Comparison of ENCODE assay signal across 20 mouse cellular contexts in genomic region chr6:113036463-113037175, GRCm38 (mm10). TPM values are rescaled to one million over a fixed set of nuclear protein-coding genes. Genes with fewer than 3 reads are reported as not detected.
DNase-seq lines count a peak whose midpoint lies in the region; ATAC-seq and TF ChIP-seq lines count a peak whose summit lies in the region.
"Had no signal": no experiment of that assay in that cellular context is flagged by ENCODE, and none has a peak within 500 bp of the region (broad histone marks: within the 10 kb centered on the region; RNA-seq: fewer than 3 reads in every experiment).

No protein-coding gene starts in this region.

- TF ChIP-seq CTCF in intestine, postnatal 0 days (IDR thresholded peaks at IDR 0.05; ENCODE audit: low read depth): peak; percentile 66
- peak; percentile 44 for TF ChIP-seq CTCF in liver, postnatal 0 days (IDR thresholded peaks at IDR 0.05; ENCODE audit: low read depth)
- peak in 2 of 3 experiments; percentile 10 to 38; a peak in 3 of 6 replicates for TF ChIP-seq CTCF in MEL (IDR thresholded peaks at IDR 0.05 in 2 of 3, conservative IDR thresholded peaks at IDR 0.05 in 1 of 3; ENCODE audit: control insufficient read depth in 1 of 3, insufficient read depth in 1 of 3, low read depth in 2 of 3, low read length in 3 of 3, poor library complexity in 1 of 3, severe bottlenecking in 1 of 3)

- H3K27me3 ChIP-seq in intestine, postnatal 0 days (replicated peaks; ENCODE audit: control insufficient read depth, insufficient read depth, low read length): no peaks in the 10 kb centered on the region
- no peaks in the 10 kb centered on the region for H3K27me3 ChIP-seq in intestine, embryonic 16.5 days (replicated peaks; ENCODE audit: control insufficient read depth, insufficient read depth, low read length)
- H3K27me3 ChIP-seq in liver, postnatal 0 days (ENCODE audit: insufficient read depth, low read length): no peaks in the 10 kb centered on the region
- H3K27me3 ChIP-seq in MEL (ENCODE audit: control insufficient read depth in 1 of 2, insufficient read depth in 2 of 2, low read length in 2 of 2): no peaks in the 10 kb centered on the region
- H3K27me3 ChIP-seq in embryonic facial prominence, embryonic 15.5 days: no peaks in the 10 kb centered on the region
- H3K27me3 ChIP-seq: forebrain, embryonic 12.5 days; intestine, embryonic 15.5 days; limb, embryonic 13.5 days; neural tube, embryonic 12.5 days had no signal

- ATAC-seq in intestine, postnatal 0 days: no peak
- ATAC-seq in intestine, embryonic 16.5 days: no peak
- ATAC-seq in liver, postnatal 0 days: no peak
- no peak for ATAC-seq in embryonic facial prominence, embryonic 15.5 days (ENCODE audit: insufficient number of reproducible peaks, low FRiP score, low TSS enrichment, low read depth)
- ATAC-seq: intestine, embryonic 15.5 days had no signal

- no peak overlapping the region for H3K9ac ChIP-seq in intestine, postnatal 0 days (ENCODE audit: low read depth, low read length)
- H3K9ac ChIP-seq in intestine, embryonic 16.5 days (ENCODE audit: low read depth, low read length): no peak overlapping the region
- H3K9ac ChIP-seq in liver, postnatal 0 days (replicated peaks): no peak overlapping the region
- H3K9ac ChIP-seq in MEL (ENCODE audit: control insufficient read depth, low read depth, low read length, poor library complexity, severe bottlenecking): no peak overlapping the region
- no peak overlapping the region for H3K9ac ChIP-seq in embryonic facial prominence, embryonic 15.5 days
- H3K9ac ChIP-seq: forebrain, embryonic 12.5 days; hindbrain, embryonic 14.5 days; intestine, embryonic 15.5 days; limb, embryonic 13.5 days; neural tube, embryonic 12.5 days had no signal

- no peaks in the 10 kb centered on the region for H3K4me1 ChIP-seq in intestine, postnatal 0 days (replicated peaks; ENCODE audit: control insufficient read depth, insufficient read depth, low read length)
- 0 out of 2 replicates have a peak, but pooled peaks cover 3% of the 10 kb centered on the region for H3K4me1 ChIP-seq in intestine, embryonic 16.5 days (ENCODE audit: control insufficient read depth, insufficient read depth, low read length)
- 0 out of 2 replicates have a peak, but pooled peaks cover 2% of the 10 kb centered on the region for H3K4me1 ChIP-seq in liver, postnatal 0 days (ENCODE audit: insufficient read depth)
- H3K4me1 ChIP-seq in MEL (ENCODE audit: control insufficient read depth in 1 of 2, insufficient read depth in 2 of 2, low read length in 2 of 2): peaks cover 9 to 17% of the 10 kb centered on the region in 2 experiments
- H3K4me1 ChIP-seq in embryonic facial prominence, embryonic 15.5 days: peaks cover 18% of the 10 kb centered on the region

- no peaks in the 10 kb centered on the region for H3K79me2 ChIP-seq in MEL (ENCODE audit: control insufficient read depth, insufficient read depth, low read length, poor library complexity)

- TF ChIP-seq EP300 in liver, postnatal 0 days (IDR thresholded peaks at IDR 0.05; ENCODE audit: low read depth): no peak
- no peak for TF ChIP-seq EP300 in MEL (IDR thresholded peaks at IDR 0.05; ENCODE audit: low read depth in 1 of 2, low read length in 2 of 2)

- no peak overlapping the region for H3K4me2 ChIP-seq in intestine, postnatal 0 days (replicated peaks; ENCODE audit: low read depth)
- no peak overlapping the region for H3K4me2 ChIP-seq in intestine, embryonic 16.5 days (ENCODE audit: low read depth, low read length)
- no peak overlapping the region for H3K4me2 ChIP-seq in liver, postnatal 0 days (ENCODE audit: low read depth, low read length)
- H3K4me2 ChIP-seq in embryonic facial prominence, embryonic 15.5 days (replicated peaks): no peak overlapping the region
- H3K4me2 ChIP-seq: forebrain, embryonic 12.5 days; hindbrain, embryonic 14.5 days; intestine, embryonic 15.5 days; limb, embryonic 13.5 days; neural tube, embryonic 12.5 days had no signal

- H3K4me3 ChIP-seq in intestine, postnatal 0 days (ENCODE audit: low read depth, low read length): no peak overlapping the region
- no peak overlapping the region for H3K4me3 ChIP-seq in intestine, embryonic 16.5 days (ENCODE audit: low read length)
- no peak overlapping the region for H3K4me3 ChIP-seq in liver, postnatal 0 days (ENCODE audit: low read depth, low read length)
- no peak overlapping the region for H3K4me3 ChIP-seq in MEL (ENCODE audit: control insufficient read depth in 1 of 2, insufficient read depth in 1 of 2, low read depth in 2 of 2, low read length in 2 of 2)
- H3K4me3 ChIP-seq in embryonic facial prominence, embryonic 15.5 days (replicated peaks): no peak overlapping the region
- H3K4me3 ChIP-seq: forebrain, embryonic 12.5 days; intestine, embryonic 15.5 days; limb, embryonic 13.5 days; neural tube, embryonic 12.5 days had no signal

- no peak for DNase-seq in liver, postnatal 0 days
- DNase-seq in liver (no peak), MEL (ENCODE audit: low read depth, low spot score) (no peak)
- DNase-seq in gastrocnemius, adult 8-10 months (ENCODE audit: low spot score in 2 of 2): no peak
- DNase-seq: adrenal gland, postnatal 25 days; B cell, adult 2 months; cerebellum, adult 18-20 months; cerebellum, postnatal 25 days; embryo, embryonic 11 days; gastrocnemius, postnatal 25 days; lung, adult 2 months; lung, postnatal 4 days had no signal

- WGBS in intestine, postnatal 0 days: 58% methylated on average over 4 of the region's 4 CpGs
- 62% methylated on average over 4 of the region's 4 CpGs for WGBS in intestine, embryonic 16.5 days
- WGBS in liver, postnatal 0 days (ENCODE audit: insufficient replicate concordance): 66% methylated on average over 4 of the region's 4 CpGs
- WGBS in embryonic facial prominence, embryonic 15.5 days: 60% methylated on average over 4 of the region's 4 CpGs

- TF ChIP-seq POLR2A in MEL (IDR thresholded peaks at IDR 0.05; ENCODE audit: control insufficient read depth in 1 of 2, insufficient read depth in 1 of 2, low read depth in 1 of 2, low read length in 2 of 2, poor library complexity in 1 of 2): no peak

- TF ChIP-seq RAD21 in MEL (IDR thresholded peaks at IDR 0.05; ENCODE audit: low read depth, low read length): no peak; the same call in 1 of the 2 replicates

- no peak overlapping the region for H3K27ac ChIP-seq in intestine, postnatal 0 days (ENCODE audit: low read depth, low read length)
- no peak overlapping the region for H3K27ac ChIP-seq in intestine, embryonic 16.5 days (ENCODE audit: low read length)
- H3K27ac ChIP-seq in liver, postnatal 0 days (ENCODE audit: low read depth): peak overlapping the region; percentile 93; the same call in 1 of the 2 replicates
- H3K27ac ChIP-seq in MEL (ENCODE audit: control insufficient read depth, low read depth, low read length): no peak overlapping the region
- H3K27ac ChIP-seq in embryonic facial prominence, embryonic 15.5 days (replicated peaks): peak overlapping the region; percentile 79
- H3K27ac ChIP-seq: forebrain, embryonic 12.5 days; hindbrain, embryonic 14.5 days; limb, embryonic 13.5 days; neural tube, embryonic 12.5 days had no signal

- no peaks in the 10 kb centered on the region for H3K9me3 ChIP-seq in intestine, postnatal 0 days (ENCODE audit: control insufficient read depth)
- no peaks in the 10 kb centered on the region for H3K9me3 ChIP-seq in intestine, embryonic 16.5 days (ENCODE audit: control insufficient read depth, low read length)
- H3K9me3 ChIP-seq in liver, postnatal 0 days (ENCODE audit: low read length): no peaks in the 10 kb centered on the region
- H3K9me3 ChIP-seq in MEL (replicated peaks; ENCODE audit: insufficient read depth, low read length): no peaks in the 10 kb centered on the region
- no peaks in the 10 kb centered on the region for H3K9me3 ChIP-seq in embryonic facial prominence, embryonic 15.5 days (replicated peaks)
- H3K9me3 ChIP-seq: forebrain, embryonic 12.5 days; intestine, embryonic 15.5 days; limb, embryonic 13.5 days; neural tube, embryonic 12.5 days had no signal

- no peaks in the 10 kb centered on the region for H3K36me3 ChIP-seq in intestine, postnatal 0 days (ENCODE audit: control insufficient read depth, insufficient read depth)
- no peaks in the 10 kb centered on the region for H3K36me3 ChIP-seq in intestine, embryonic 16.5 days (ENCODE audit: control insufficient read depth, insufficient read depth, low read length)
- no peaks in the 10 kb centered on the region for H3K36me3 ChIP-seq in liver, postnatal 0 days (replicated peaks; ENCODE audit: insufficient read depth, low read length)
- peaks cover 0 to 22% of the 10 kb centered on the region in 2 experiments; a peak in 2 of 4 replicates for H3K36me3 ChIP-seq in MEL (ENCODE audit: control insufficient read depth in 1 of 2, insufficient read depth in 2 of 2, low read length in 2 of 2)
- no peaks in the 10 kb centered on the region for H3K36me3 ChIP-seq in embryonic facial prominence, embryonic 15.5 days
- H3K36me3 ChIP-seq: forebrain, embryonic 12.5 days; intestine, embryonic 15.5 days; limb, embryonic 13.5 days; neural tube, embryonic 12.5 days had no signal

TF ChIP-seq in MEL, 35 proteins besides CTCF, POLR2A, EP300 and RAD21:
- TF ChIP-seq ZKSCAN1 (IDR thresholded peaks at IDR 0.05; ENCODE audit: low read depth, low read length) (no peak), HCFC1 (IDR thresholded peaks at IDR 0.05; ENCODE audit: low read depth, low read length) (no peak), SMC3 (IDR thresholded peaks at IDR 0.05; ENCODE audit: low read depth, low read length) (peak; percentile 28)

RNA-seq across cellular contexts. Expression of gene Thumpd3, which starts 9.4 kb away (rescaled TPM):
- 36.0 and 36.6 TPM in 2 replicates for polyA plus RNA-seq in intestine, postnatal 0 days (2015; fragmentation: Nextera tagmentation; extraction: Ambion mirVana)
- 57.7 and 63.0 TPM in 2 replicates for polyA plus RNA-seq in intestine, embryonic 16.5 days (2015; fragmentation: Nextera tagmentation; extraction: Ambion mirVana)
- 23.8 and 25.1 TPM in 2 replicates for polyA plus RNA-seq in liver, postnatal 0 days (2015; fragmentation: Nextera tagmentation; extraction: Ambion mirVana)
- total RNA-seq in MEL (2012; rRNA removed): 89.1 and 95.7 TPM in 2 replicates
- polyA plus RNA-seq in MEL (2012; ENCODE audit: insufficient read depth in 1 of 2, insufficient read length in 2 of 2, low read depth in 1 of 2, low replicate concordance in 2 of 2, missing spikeins in 1 of 2): 100 to 1,000 TPM in 1 of 2 experiments, 10 to 100 TPM in 1; 74.8 to 158 TPM
- polyA plus RNA-seq in embryonic facial prominence, embryonic 15.5 days (2015; fragmentation: Nextera tagmentation; extraction: Ambion mirVana): 42.9 and 48.3 TPM in 2 replicates
- total RNA-seq in gastrocnemius, adult 8-10 months (2022): 10 to 100 TPM; 13.5 to 21.3 (median 16.4) TPM

RNA-seq across cellular contexts. Expression of gene Setd5, which starts 40.5 kb away (rescaled TPM):
- polyA plus RNA-seq in intestine, postnatal 0 days (2015; fragmentation: Nextera tagmentation; extraction: Ambion mirVana): 32.2 and 32.9 TPM in 2 replicates
- 58.5 and 61.2 TPM in 2 replicates for polyA plus RNA-seq in intestine, embryonic 16.5 days (2015; fragmentation: Nextera tagmentation; extraction: Ambion mirVana)
- polyA plus RNA-seq in liver, postnatal 0 days (2015; fragmentation: Nextera tagmentation; extraction: Ambion mirVana): 17.3 and 19.7 TPM in 2 replicates
- total RNA-seq in MEL (2012; rRNA removed): 43.5 and 50.4 TPM in 2 replicates
- polyA plus RNA-seq in MEL (2012; ENCODE audit: insufficient read depth in 1 of 2, insufficient read length in 2 of 2, low read depth in 1 of 2, low replicate concordance in 2 of 2, missing spikeins in 1 of 2): 100 to 1,000 TPM in 1 of 2 experiments, 10 to 100 TPM in 1; 80.2 to 185 TPM
- 81.1 and 84.7 TPM in 2 replicates for polyA plus RNA-seq in embryonic facial prominence, embryonic 15.5 days (2015; fragmentation: Nextera tagmentation; extraction: Ambion mirVana)
- total RNA-seq in gastrocnemius, adult 8-10 months (2022): 10 to 100 TPM; 21.8 to 26.2 (median 23.5) TPM

Comparison
In these comparisons a context has a peak if more than half of its experiments do, and no peak if none do; other contexts are left out.
1. H3K27ac ChIP-seq: peak in liver, postnatal 0 days (single experiment) and embryonic facial prominence, embryonic 15.5 days (single experiment); none in intestine, postnatal 0 days (single experiment), intestine, embryonic 16.5 days (single experiment) and MEL (single experiment).
2. Peak in every context shown above with its lines, with median percentiles within 50 percentile points of each other: CTCF ChIP-seq.